Mouse (Mus musculus) gonadal fat pad, adult 2 months (tissue): ENCODE data around the gene Chrm2. TPM values are rescaled to one million over a fixed set of nuclear protein-coding genes. Genes with fewer than 3 reads are reported as not detected.

Experiments
- DNase-seq: peaks from one replicate; pipeline ENCODE4 v3.0.0-alpha.2; 2012; ENCODE audit warnings: low read depth
- polyA plus RNA-seq: library from polyadenylated mRNA; depleted of rRNA; stranded (reverse); fragments of >200 nt; gene quantifications from 2 replicates; pipeline ENCODE4 v1.2.3, GENCODE M21; 2012; rRNA removed

Chrm2 gene
- polyA plus RNA-seq: 0.10 and 0.22 TPM in 2 replicates

- no peak for DNase-seq
Observed at GRCm38 (mm10) chr6:36387612-36388400, at the start of gene Chrm2. Gene Chrm2, plus strand, starts transcription at chr6:36388084.

GRCm38 (mm10) chr6:36373983-36374382, 13.9 kb upstream of the Chrm2 start:
- DNase-seq: no peak

- DNase-seq: no peak
Observed at GRCm38 (mm10) chr6:36377936-36378335, 9.9 kb upstream of the Chrm2 start.

- DNase-seq: no peak
Observed at GRCm38 (mm10) chr6:36384102-36384501, 3.8 kb upstream of the Chrm2 start.

GRCm38 (mm10) chr6:36388401-36389259, 746 bp downstream of the Chrm2 start:
- DNase-seq: no peak

GRCm38 (mm10) chr6:36389260-36389965, 1.5 kb downstream of the Chrm2 start:
- DNase-seq: no peak

- no peak for DNase-seq
Observed at GRCm38 (mm10) chr6:36393705-36394104, 5.8 kb downstream of the Chrm2 start.

GRCm38 (mm10) chr6:36405139-36405538, 17.3 kb downstream of the Chrm2 start:
- no peak for DNase-seq

GRCm38 (mm10) chr6:36409016-36409415, 21.1 kb downstream of the Chrm2 start:
- no peak for DNase-seq

- no peak for DNase-seq
Observed at GRCm38 (mm10) chr6:36410057-36410456, 22.2 kb downstream of the Chrm2 start.

GRCm38 (mm10) chr6:36419716-36420115, 31.8 kb downstream of the Chrm2 start:
- no peak for DNase-seq

- no peak for DNase-seq
Observed at GRCm38 (mm10) chr6:36437964-36438363, 50.1 kb downstream of the Chrm2 start.

GRCm38 (mm10) chr6:36439218-36439617, 51.3 kb downstream of the Chrm2 start:
- no peak for DNase-seq

- DNase-seq: no peak
Observed at GRCm38 (mm10) chr6:36451480-36451879, 63.6 kb downstream of the Chrm2 start.

- DNase-seq: no peak
Observed at GRCm38 (mm10) chr6:36455071-36455470, 67.2 kb downstream of the Chrm2 start.

GRCm38 (mm10) chr6:36457015-36457414, 69.1 kb downstream of the Chrm2 start:
- no peak for DNase-seq

- DNase-seq: no peak
Observed at GRCm38 (mm10) chr6:36464008-36464407, 76.1 kb downstream of the Chrm2 start.

- no peak for DNase-seq
Observed at GRCm38 (mm10) chr6:36484132-36484665, 96.3 kb downstream of the Chrm2 start.

- DNase-seq: no peak
Observed at GRCm38 (mm10) chr6:36507008-36507663, 119.3 kb downstream of the Chrm2 start.

- DNase-seq: no peak
Observed at GRCm38 (mm10) chr6:36507946-36508345, 120.1 kb downstream of the Chrm2 start.

- DNase-seq: no peak
Observed at GRCm38 (mm10) chr6:36508469-36508868, 120.6 kb downstream of the Chrm2 start.
